Mouse (Mus musculus): ENCODE data around the gene Mospd3. TPM values are rescaled to one million over a fixed set of nuclear protein-coding genes. Genes with fewer than 3 reads are reported as not detected.

Mospd3 gene
- polyA plus RNA-seq, 1 experiment from 2014 or later: 21.4 TPM

GRCm38 (mm10) chr5:137611245-137611602 lies 10.4 kb upstream of the Mospd3 start:
- Histone ChIP-seq H3K9me3 (ENCODE audit: control insufficient read depth, low read length) (no peaks in the 10 kb centered on the region), H3K9ac (ENCODE audit: low read length) (peak overlapping the region; percentile 49), H3K27me3 (ENCODE audit: control insufficient read depth, insufficient read depth, low read length) (no peaks in the 10 kb centered on the region), H3K36me3 (ENCODE audit: control insufficient read depth, insufficient read depth, low read length) (peaks cover 3% of the 10 kb centered on the region; the same call in 1 of the 2 replicates), H3K4me1 (ENCODE audit: control insufficient read depth, insufficient read depth, low read length) (peaks cover 50% of the 10 kb centered on the region), H3K4me3 (ENCODE audit: low read depth, low read length) (peak overlapping the region; percentile 30), H3K27ac (replicated peaks; ENCODE audit: low read depth, low read length) (peak overlapping the region; percentile 97), H3K4me2 (ENCODE audit: low read depth, severe bottlenecking) (peak overlapping the region; percentile 57)
- ATAC-seq (ENCODE audit: insufficient number of reproducible peaks, low FRiP score, low TSS enrichment, low read depth) (peak; percentile 28), DNase-seq (ENCODE audit: low spot score) (peak; percentile 92)
- 0% methylated on average over 6 of the region's 6 CpGs for WGBS

DNA sequence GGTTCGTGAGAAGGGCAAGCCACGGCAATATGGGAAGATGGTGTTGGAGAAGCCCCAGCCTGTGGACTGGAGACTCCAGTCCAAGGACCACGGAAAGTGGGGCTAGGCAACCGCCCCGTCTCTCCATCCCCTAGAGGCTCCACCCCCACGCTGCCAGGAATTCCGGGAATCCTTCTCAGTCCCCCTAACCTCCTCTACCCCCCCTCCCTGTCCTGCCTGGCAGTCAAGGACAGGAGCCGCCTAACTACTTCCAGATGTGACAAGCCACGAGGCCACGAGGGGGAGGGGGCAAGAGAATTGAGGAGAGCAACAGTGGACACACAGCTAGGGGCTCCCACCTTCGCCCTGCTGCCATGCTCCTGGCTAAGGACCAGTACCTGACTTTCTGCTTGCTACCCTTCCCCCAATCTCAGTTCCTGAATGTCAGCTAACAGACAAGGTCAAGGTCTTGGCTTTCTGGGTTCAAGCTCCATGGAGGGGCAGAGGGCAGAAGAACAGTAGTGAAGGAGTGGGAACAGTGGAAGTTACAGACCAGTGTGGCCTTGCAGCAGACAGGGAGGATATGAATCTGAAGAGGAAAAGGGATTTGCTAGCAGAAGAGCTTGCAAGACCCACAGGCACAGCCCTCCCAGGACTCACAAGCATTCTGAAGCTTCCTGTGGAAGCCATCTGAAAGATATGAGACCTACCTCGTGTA lies 9.8 kb upstream of the Mospd3 start:
- WGBS: under 1% methylated on average over 12 of the region's 12 CpGs
- ATAC-seq (ENCODE audit: insufficient number of reproducible peaks, low FRiP score, low TSS enrichment, low read depth): peak; percentile 86
- Histone ChIP-seq H3K4me3 (ENCODE audit: low read depth, low read length) (peak overlapping the region; percentile 30), H3K4me1 (ENCODE audit: control insufficient read depth, insufficient read depth, low read length) (peaks cover 50% of the 10 kb centered on the region), H3K4me2 (ENCODE audit: low read depth, severe bottlenecking) (peak overlapping the region; percentile 57), H3K27ac (replicated peaks; ENCODE audit: low read depth, low read length) (peak overlapping the region; percentile 97), H3K9ac (ENCODE audit: low read length) (peak overlapping the region; percentile 49), H3K27me3 (ENCODE audit: control insufficient read depth, insufficient read depth, low read length) (no peaks in the 10 kb centered on the region), H3K9me3 (ENCODE audit: control insufficient read depth, low read length) (no peaks in the 10 kb centered on the region), H3K36me3 (ENCODE audit: control insufficient read depth, insufficient read depth, low read length) (peaks cover 3% of the 10 kb centered on the region; the same call in 1 of the 2 replicates)
- DNase-seq (ENCODE audit: low spot score): peak; percentile 97

DNA sequence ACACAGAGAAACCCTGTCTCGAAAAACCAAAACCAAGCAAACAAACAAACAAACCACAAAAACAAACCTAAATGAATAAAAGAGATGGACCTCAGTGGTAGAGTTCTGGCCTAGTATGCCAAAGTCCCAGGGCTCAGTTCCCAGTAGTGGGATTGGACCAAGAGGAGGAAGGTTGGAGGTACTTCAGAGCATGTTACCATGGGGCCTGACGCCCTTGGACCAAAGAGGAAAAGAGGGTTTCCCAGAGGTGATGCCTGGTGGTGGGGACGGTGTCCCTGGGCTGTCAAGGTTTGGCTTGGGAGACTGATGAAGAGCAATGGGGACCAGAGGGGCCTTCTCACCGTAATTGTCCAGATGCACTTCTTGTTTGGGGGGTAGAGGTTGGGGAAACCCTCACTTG lies 9.2 kb upstream of the Mospd3 start:
- H3K27me3 ChIP-seq (ENCODE audit: control insufficient read depth, insufficient read depth, low read length): no peaks in the 10 kb centered on the region
- H3K36me3 ChIP-seq (ENCODE audit: control insufficient read depth, insufficient read depth, low read length): peaks cover 6% of the 10 kb centered on the region; the same call in 1 of the 2 replicates
- H3K9ac ChIP-seq (ENCODE audit: low read length): peak overlapping the region; percentile 49; the same call in 1 of the 2 replicates
- H3K4me2 ChIP-seq (ENCODE audit: low read depth, severe bottlenecking): peak overlapping the region; percentile 57
- ATAC-seq (ENCODE audit: insufficient number of reproducible peaks, low FRiP score, low TSS enrichment, low read depth): no peak
- WGBS: 39% methylated on average over 4 of the region's 4 CpGs
- H3K9me3 ChIP-seq (ENCODE audit: control insufficient read depth, low read length): no peaks in the 10 kb centered on the region
- peaks cover 50% of the 10 kb centered on the region for H3K4me1 ChIP-seq (ENCODE audit: control insufficient read depth, insufficient read depth, low read length)
- peak overlapping the region; percentile 97 for H3K27ac ChIP-seq (replicated peaks; ENCODE audit: low read depth, low read length)
- H3K4me3 ChIP-seq (ENCODE audit: low read depth, low read length): peak overlapping the region; percentile 30
- no peak for DNase-seq (ENCODE audit: low spot score)

GRCm38 (mm10) chr5:137609292-137609691 lies 8.4 kb upstream of the Mospd3 start:
- Histone ChIP-seq H3K9me3 (ENCODE audit: control insufficient read depth, low read length) (no peaks in the 10 kb centered on the region), H3K4me3 (ENCODE audit: low read depth, low read length) (peak overlapping the region; percentile 30; the same call in 1 of the 2 replicates), H3K4me2 (ENCODE audit: low read depth, severe bottlenecking) (peak overlapping the region; percentile 57), H3K27ac (replicated peaks; ENCODE audit: low read depth, low read length) (peak overlapping the region; percentile 30; the same call in 1 of the 2 replicates), H3K4me1 (ENCODE audit: control insufficient read depth, insufficient read depth, low read length) (peaks cover 50% of the 10 kb centered on the region), H3K9ac (ENCODE audit: low read length) (peak overlapping the region; percentile 50; the same call in 1 of the 2 replicates), H3K27me3 (ENCODE audit: control insufficient read depth, insufficient read depth, low read length) (no peaks in the 10 kb centered on the region), H3K36me3 (ENCODE audit: control insufficient read depth, insufficient read depth, low read length) (peaks cover 6% of the 10 kb centered on the region; the same call in 1 of the 2 replicates)
- 42% methylated on average over 3 of the region's 3 CpGs for WGBS
- ATAC-seq (ENCODE audit: insufficient number of reproducible peaks, low FRiP score, low TSS enrichment, low read depth) (no peak), DNase-seq (ENCODE audit: low spot score) (no peak)

DNA sequence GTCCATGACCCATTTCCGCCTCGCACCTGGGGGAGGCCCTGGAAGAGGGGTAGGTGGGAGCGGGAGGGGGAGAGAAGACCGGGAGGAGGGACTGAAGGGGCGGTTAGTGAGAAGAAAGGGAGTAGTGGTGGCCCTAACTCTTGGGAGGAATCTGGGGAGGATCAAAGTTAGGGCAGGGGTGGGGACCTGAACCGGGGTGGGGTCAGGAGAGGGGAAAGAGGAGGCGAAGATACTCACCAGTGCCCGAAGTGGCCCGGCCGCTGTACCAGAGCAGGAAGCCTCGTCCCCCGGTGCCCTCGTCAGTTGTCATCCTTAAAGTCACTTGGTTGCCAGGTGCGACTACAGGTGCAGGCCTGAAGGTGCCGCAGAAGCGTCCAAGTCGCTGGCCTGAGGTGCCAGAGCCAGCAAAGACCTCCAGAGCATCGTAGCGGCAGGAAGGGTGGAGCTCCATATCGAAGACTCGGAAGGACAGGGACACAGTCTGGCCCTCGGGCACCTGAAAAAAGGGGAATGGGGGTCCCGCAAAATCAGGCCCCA lies 7.9 kb upstream of the Mospd3 start:
- H3K9ac ChIP-seq (ENCODE audit: low read length): peak overlapping the region; percentile 50
- 9% methylated on average over 23 of the region's 23 CpGs for WGBS
- peak overlapping the region; percentile 57 for H3K4me2 ChIP-seq (ENCODE audit: low read depth, severe bottlenecking)
- peaks cover 6% of the 10 kb centered on the region; the same call in 1 of the 2 replicates for H3K36me3 ChIP-seq (ENCODE audit: control insufficient read depth, insufficient read depth, low read length)
- H3K4me3 ChIP-seq (ENCODE audit: low read depth, low read length): peak overlapping the region; percentile 21
- DNase-seq (ENCODE audit: low spot score) (no peak), ATAC-seq (ENCODE audit: insufficient number of reproducible peaks, low FRiP score, low TSS enrichment, low read depth) (no peak)
- H3K27ac ChIP-seq (replicated peaks; ENCODE audit: low read depth, low read length): no peak overlapping the region
- H3K27me3 ChIP-seq (ENCODE audit: control insufficient read depth, insufficient read depth, low read length): no peaks in the 10 kb centered on the region
- peaks cover 49% of the 10 kb centered on the region for H3K4me1 ChIP-seq (ENCODE audit: control insufficient read depth, insufficient read depth, low read length)
- H3K9me3 ChIP-seq (ENCODE audit: control insufficient read depth, low read length): no peaks in the 10 kb centered on the region

- peak overlapping the region; percentile 50 for H3K9ac ChIP-seq (ENCODE audit: low read length)
- H3K27me3 ChIP-seq (ENCODE audit: control insufficient read depth, insufficient read depth, low read length): no peaks in the 10 kb centered on the region
- H3K27ac ChIP-seq (replicated peaks; ENCODE audit: low read depth, low read length): no peak overlapping the region
- 19% methylated on average over 26 of the region's 26 CpGs for WGBS
- no peaks in the 10 kb centered on the region for H3K9me3 ChIP-seq (ENCODE audit: control insufficient read depth, low read length)
- peak overlapping the region; percentile 21 for H3K4me3 ChIP-seq (ENCODE audit: low read depth, low read length)
- ATAC-seq (ENCODE audit: insufficient number of reproducible peaks, low FRiP score, low TSS enrichment, low read depth) (no peak), DNase-seq (ENCODE audit: low spot score) (no peak)
- peaks cover 45% of the 10 kb centered on the region for H3K4me1 ChIP-seq (ENCODE audit: control insufficient read depth, insufficient read depth, low read length)
- H3K4me2 ChIP-seq (ENCODE audit: low read depth, severe bottlenecking): peak overlapping the region; percentile 57
- H3K36me3 ChIP-seq (ENCODE audit: control insufficient read depth, insufficient read depth, low read length): peaks cover 6% of the 10 kb centered on the region; the same call in 1 of the 2 replicates
Observed at GRCm38 (mm10) chr5:137607860-137608653, 7.2 kb upstream of the Mospd3 start.

DNA sequence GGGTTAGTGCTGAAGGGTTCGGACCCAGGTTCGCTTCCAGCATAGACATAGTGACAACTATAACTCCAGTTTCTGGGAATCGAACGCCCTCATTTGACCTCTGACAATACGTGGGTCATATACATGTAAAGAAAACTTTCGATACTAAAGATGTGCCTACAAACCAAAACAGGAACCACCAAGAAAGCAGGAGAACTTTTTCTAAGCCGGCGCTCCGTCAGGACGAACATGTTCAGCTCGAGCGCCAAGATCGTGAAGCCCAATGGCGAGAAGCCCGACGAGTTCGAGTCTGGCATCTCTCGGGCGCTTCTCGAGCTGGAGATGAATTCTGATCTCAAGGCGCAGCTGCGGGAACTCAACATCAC lies 489 bp upstream of the Mospd3 start:
- Histone ChIP-seq H3K9ac (ENCODE audit: low read length) (peak overlapping the region; percentile 38), H3K4me1 (ENCODE audit: control insufficient read depth, insufficient read depth, low read length) (peaks cover 17% of the 10 kb centered on the region), H3K4me3 (ENCODE audit: low read depth, low read length) (peak overlapping the region; percentile 60), H3K4me2 (ENCODE audit: low read depth, severe bottlenecking) (peak overlapping the region; percentile 96), H3K27me3 (ENCODE audit: control insufficient read depth, insufficient read depth, low read length) (no peaks in the 10 kb centered on the region), H3K27ac (replicated peaks; ENCODE audit: low read depth, low read length) (no peak overlapping the region), H3K9me3 (ENCODE audit: control insufficient read depth, low read length) (no peaks in the 10 kb centered on the region), H3K36me3 (ENCODE audit: control insufficient read depth, insufficient read depth, low read length) (peaks cover 3% of the 10 kb centered on the region; the same call in 1 of the 2 replicates)
- WGBS: under 1% methylated on average over 22 of the region's 22 CpGs
- ATAC-seq (ENCODE audit: insufficient number of reproducible peaks, low FRiP score, low TSS enrichment, low read depth) (no peak), DNase-seq (ENCODE audit: low spot score) (peak; percentile 62)

GRCm38 (mm10) chr5:137600281-137600618 lies 608 bp downstream of the Mospd3 start:
- H3K36me3 ChIP-seq (ENCODE audit: control insufficient read depth, insufficient read depth, low read length): peaks cover under 1% of the 10 kb centered on the region; the same call in 1 of the 2 replicates
- peak overlapping the region; percentile 96 for H3K4me2 ChIP-seq (ENCODE audit: low read depth, severe bottlenecking)
- ATAC-seq (ENCODE audit: insufficient number of reproducible peaks, low FRiP score, low TSS enrichment, low read depth): no peak
- H3K9me3 ChIP-seq (ENCODE audit: control insufficient read depth, low read length): no peaks in the 10 kb centered on the region
- WGBS: 3% methylated on average over 19 of the region's 19 CpGs
- H3K9ac ChIP-seq (ENCODE audit: low read length): peak overlapping the region; percentile 77
- H3K4me3 ChIP-seq (ENCODE audit: low read depth, low read length): peak overlapping the region; percentile 60
- DNase-seq (ENCODE audit: low spot score): no peak
- no peaks in the 10 kb centered on the region for H3K27me3 ChIP-seq (ENCODE audit: control insufficient read depth, insufficient read depth, low read length)
- H3K27ac ChIP-seq (replicated peaks; ENCODE audit: low read depth, low read length): 0 out of 2 replicates have a peak overlapping the region, but pooled peaks have one; percentile 8
- H3K4me1 ChIP-seq (ENCODE audit: control insufficient read depth, insufficient read depth, low read length): peaks cover 17% of the 10 kb centered on the region

Measured in limb, embryonic 11.5 days (tissue).